Mouse (Mus musculus) olfactory bulb, adult 2 months (tissue): ENCODE data around the gene Col27a1.

Experiments
- CTCF ChIP-seq: fragments of 200-500 bp; IDR thresholded peaks from 2 replicates; pipeline ENCODE4 v1.5.1; 2012; ENCODE audit warnings: low read depth, mild to moderate bottlenecking, low read length, moderate library complexity; ENCODE audit not compliant: insufficient read depth
- POLR2A ChIP-seq: fragments of 200-500 bp; IDR thresholded peaks from 2 replicates; pipeline ENCODE4 v1.6.1; 2012; ENCODE audit warnings: mild to moderate bottlenecking, low read depth, low read length, moderate library complexity; ENCODE audit not compliant: insufficient read depth

DNA sequence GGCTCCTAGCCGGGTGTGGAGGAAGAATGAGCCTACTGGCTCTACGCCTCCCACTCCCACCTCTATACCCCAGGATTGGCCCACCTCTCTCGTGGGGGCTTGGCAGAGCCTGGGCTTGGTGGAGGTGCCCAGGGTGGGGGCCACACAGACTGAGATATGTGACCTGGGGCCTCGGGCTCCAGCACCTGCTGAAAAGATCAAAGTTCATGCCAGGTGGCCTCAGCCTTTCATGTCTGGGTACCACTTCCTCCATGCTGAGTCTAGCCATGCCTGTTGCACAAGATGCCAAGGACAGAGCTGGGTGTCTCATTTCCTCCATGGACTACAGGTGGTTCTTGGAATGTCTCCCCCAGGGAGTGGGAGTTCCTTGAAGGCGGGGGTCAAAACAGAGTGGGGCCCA is 47.5 kb upstream of the Col27a1 start:
- TF ChIP-seq POLR2A (no peak), CTCF (no peak)
